Mouse (Mus musculus) CH12.LX (cell line): ENCODE data around the gene Bfsp2. TPM values are rescaled to one million over a fixed set of nuclear protein-coding genes. Genes with fewer than 3 reads are reported as not detected.

Experiments used
- DNase-seq: peaks from one replicate; pipeline ENCODE4 v3.0.0-alpha.2; 2013; ENCODE audit errors: extremely low read depth
- H3K27ac ChIP-seq: 2 replicates; pipeline ENCODE4 v1.5.1; 2012; ENCODE audit warnings: low read depth, mild to moderate bottlenecking, control low read depth, moderate library complexity; ENCODE audit not compliant: insufficient read depth
- H3K27me3 ChIP-seq: replicated peaks from 2 replicates; pipeline ENCODE3; 2012; ENCODE audit warnings: inconsistent platforms
- H3K36me3 ChIP-seq, 2 experiments: replicated peaks in 1 of 2; 2 replicates each; pipeline versions ENCODE3 to v1.6.1; 2012; ENCODE audit warnings: inconsistent platforms in 1 of 2, low read length in 1 of 2, mild to moderate bottlenecking in 1 of 2, mixed read lengths in 1 of 2, moderate library complexity in 1 of 2; ENCODE audit not compliant: control insufficient read depth in 1 of 2, insufficient read depth in 1 of 2
- H3K4me1 ChIP-seq, 2 experiments: 2 replicates each; pipeline ENCODE4 v1.6.1; 2012; ENCODE audit warnings: inconsistent platforms in 1 of 2, moderate library complexity in 1 of 2; ENCODE audit not compliant: insufficient read depth in 2 of 2, control insufficient read depth in 1 of 2
- H3K4me2 ChIP-seq: 2 replicates; pipeline ENCODE4 v1.6.1; 2012; ENCODE audit warnings: low read depth, mild to moderate bottlenecking, control low read depth; ENCODE audit not compliant: poor library complexity, insufficient read depth, severe bottlenecking
- H3K4me3 ChIP-seq, 3 experiments: fragments of 150-350 bp in 1 of 3; sonication (generic) in 1 of 3; replicated peaks in 1 of 3; 2 replicates each; pipeline versions ENCODE3 to v1.5.1; 2011 to 2012; ENCODE audit warnings: low read depth in 2 of 3, low read length in 2 of 3, mild to moderate bottlenecking in 2 of 3, moderate library complexity in 2 of 3, control low read depth in 1 of 3, improper control_type of control experiment in 1 of 3, inconsistent platforms in 1 of 3, mixed read lengths in 1 of 3; ENCODE audit not compliant: poor library complexity in 1 of 3
- H3K79me2 ChIP-seq: replicated peaks from 2 replicates; pipeline ENCODE4 v1.6.1; 2012; ENCODE audit warnings: mild to moderate bottlenecking, moderate library complexity; ENCODE audit not compliant: control insufficient read depth, poor library complexity, insufficient read depth, severe bottlenecking; ENCODE audit errors: extremely low read depth
- H3K9ac ChIP-seq: 2 replicates; pipeline ENCODE4 v1.6.1; 2012; ENCODE audit warnings: low read depth, mild to moderate bottlenecking, control low read depth, moderate library complexity; ENCODE audit not compliant: insufficient read depth
- H3K9me3 ChIP-seq: replicated peaks from 2 replicates; pipeline ENCODE3; 2012; ENCODE audit warnings: low read length, inconsistent platforms, mixed read lengths
- BHLHE40 ChIP-seq: IDR thresholded peaks from 2 replicates; pipeline ENCODE4 v1.6.1; 2011; ENCODE audit warnings: mild to moderate bottlenecking, low read depth, low read length, improper control_type of control experiment
- E2F4 ChIP-seq: IDR thresholded peaks from 2 replicates; pipeline ENCODE4 v1.6.1; 2011; ENCODE audit warnings: low read depth, low read length, improper control_type of control experiment; ENCODE audit not compliant: insufficient replicate concordance
- EP300 ChIP-seq: IDR thresholded peaks from 2 replicates; pipeline ENCODE4 v1.6.1; 2011; ENCODE audit warnings: low read length, improper control_type of control experiment
- ETS1 ChIP-seq: conservative IDR thresholded peaks from 2 replicates; pipeline ENCODE4 v1.6.1; 2012; ENCODE audit warnings: low read depth, mild to moderate bottlenecking, inconsistent platforms, low read length, improper control_type of control experiment, moderate library complexity
- GABPA ChIP-seq: IDR thresholded peaks from 2 replicates; pipeline ENCODE4 v1.6.1; 2012; ENCODE audit warnings: low read depth, low read length, improper control_type of control experiment, inconsistent platforms; ENCODE audit not compliant: insufficient replicate concordance
- IRF4 ChIP-seq: IDR thresholded peaks from 2 replicates; pipeline ENCODE4 v1.6.1; 2014; ENCODE audit warnings: low read depth, mild to moderate bottlenecking, inconsistent platforms, low read length, improper control_type of control experiment
- JUND ChIP-seq: conservative IDR thresholded peaks from 2 replicates; pipeline ENCODE4 v1.6.1; 2011; ENCODE audit warnings: low read depth, low read length, improper control_type of control experiment
- MAX ChIP-seq: IDR thresholded peaks from 2 replicates; pipeline ENCODE4 v1.6.1; 2011; ENCODE audit warnings: low read length, improper control_type of control experiment
- MAZ ChIP-seq: IDR thresholded peaks from 2 replicates; pipeline ENCODE4 v1.6.1; 2012; ENCODE audit warnings: low read depth, mild to moderate bottlenecking, inconsistent platforms, low read length, improper control_type of control experiment, moderate library complexity
- MEF2A ChIP-seq: IDR thresholded peaks from 2 replicates; pipeline ENCODE4 v1.6.1; 2014; ENCODE audit warnings: low read depth, mild to moderate bottlenecking, inconsistent platforms, low read length, improper control_type of control experiment, borderline replicate concordance
- MXI1 ChIP-seq: IDR thresholded peaks from 2 replicates; pipeline ENCODE4 v1.6.1; 2011; ENCODE audit warnings: mild to moderate bottlenecking, low read depth, low read length, improper control_type of control experiment
- NELFE ChIP-seq: IDR thresholded peaks from 2 replicates; pipeline ENCODE4 v1.6.1; 2011; ENCODE audit warnings: low read depth, low read length, improper control_type of control experiment
- POLR2A ChIP-seq: IDR thresholded peaks from 2 replicates; pipeline ENCODE4 v1.6.1; 2011; ENCODE audit warnings: low read depth, mild to moderate bottlenecking, improper control_type of control experiment, low read length
- POLR2AphosphoS2 ChIP-seq: IDR thresholded peaks from 2 replicates; pipeline ENCODE4 v1.6.1; 2011; ENCODE audit warnings: low read depth, low read length, improper control_type of control experiment
- RAD21 ChIP-seq: IDR thresholded peaks from 2 replicates; pipeline ENCODE4 v1.6.1; 2011; ENCODE audit warnings: low read depth, mild to moderate bottlenecking, low read length, improper control_type of control experiment, moderate library complexity
- RCOR1 ChIP-seq: conservative IDR thresholded peaks from 2 replicates; pipeline ENCODE4 v1.6.1; 2012; ENCODE audit warnings: low read depth, mild to moderate bottlenecking, inconsistent platforms, low read length, improper control_type of control experiment
- SIN3A ChIP-seq: IDR thresholded peaks from 2 replicates; pipeline ENCODE4 v1.6.1; 2012; ENCODE audit warnings: low read length, improper control_type of control experiment, inconsistent platforms
- TBP ChIP-seq: conservative IDR thresholded peaks from 2 replicates; pipeline ENCODE4 v1.6.1; 2011; ENCODE audit warnings: low read depth, low read length, improper control_type of control experiment
- USF1 ChIP-seq: IDR thresholded peaks from 2 replicates; pipeline ENCODE4 v1.6.1; 2014; ENCODE audit warnings: low read depth, mild to moderate bottlenecking, inconsistent platforms, low read length, improper control_type of control experiment
- dilution Hi-C: fragments of 300-500 bp; cut with MboI; formaldehyde crosslinking; loops from 2 replicates; pipeline ENCODE4 v1.14.3; 2020; ENCODE audit warnings: low sequenced_read_pairs; ENCODE audit not compliant: extremely low pct_unique_long_range_greater_than_20kb, extremely low pct_ligation_motif_present
- in situ Hi-C: fragments of 300-500 bp; cut with MboI; formaldehyde crosslinking; loops from 3 replicates; pipeline ENCODE4 v1.14.3; 2019; ENCODE audit warnings: low sequenced_read_pairs, low pct_ligation_motif_present, low pct_unique_long_range_greater_than_20kb, mixed read lengths
- polyA plus RNA-seq: library from polyadenylated mRNA; unstranded; fragments of >175 nt; gene quantifications from 2 replicates; pipeline ENCODE4 v1.2.1, GENCODE M21; 2012; ENCODE audit warnings: low read depth; ENCODE audit not compliant: insufficient read length
- total RNA-seq, 2 experiments: library from RNA; depleted of rRNA; stranded (reverse); fragments of 300-350 nt in 1 of 2; fragments of >200 nt in 1 of 2; gene quantifications; 2 replicates each; pipeline ENCODE4 v1.2.3; 2012 to 2014

The Bfsp2 gene
- total and polyA plus RNA-seq, 3 experiments: 0.64 to 4.8 (median 3.4) TPM

DNA sequence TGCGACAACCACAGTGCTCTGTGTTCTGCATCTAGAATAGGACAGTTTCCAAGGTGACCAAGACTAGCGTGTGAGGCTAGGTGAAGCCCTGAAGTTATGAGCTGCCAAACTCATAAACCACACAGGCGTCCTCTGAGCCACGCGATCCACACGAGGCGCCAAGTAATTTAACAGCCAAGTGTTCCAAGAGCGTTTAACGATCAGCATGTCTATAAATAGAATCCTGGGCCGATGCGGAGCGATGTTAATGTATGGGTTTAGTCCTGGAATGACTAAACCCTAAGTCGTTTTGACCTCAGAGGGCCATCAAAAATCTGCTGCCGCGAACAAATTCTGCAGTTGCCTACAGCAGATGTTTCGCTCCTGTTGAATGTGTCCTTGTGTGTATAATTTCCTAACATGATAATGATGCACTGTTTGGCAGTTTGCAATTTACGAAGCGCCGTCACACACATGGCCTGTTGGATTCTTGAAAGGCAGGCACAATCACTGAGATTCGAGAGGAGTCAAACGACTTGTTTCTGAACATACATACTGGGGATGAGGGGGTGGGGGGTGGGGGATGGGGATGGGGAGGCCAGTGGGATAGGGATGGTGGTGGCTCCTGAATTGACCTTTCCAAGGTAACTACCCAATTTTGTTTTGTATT lies 81.6 kb downstream of the Bfsp2 start:
- TF ChIP-seq MAX (peak; percentile 44; the same call in 1 of the 2 replicates), MXI1 (peak; percentile 38; the same call in 1 of the 2 replicates), ETS1 (peak; percentile 15; the same call in 1 of the 2 replicates), JUND (peak; percentile 83), RAD21 (no peak), BHLHE40 (peak; percentile 69), POLR2A (no peak), IRF4 (peak; percentile 68), MEF2A (peak; percentile 85), EP300 (0 out of 2 replicates have a peak, but pooled peaks have one; percentile 22)
- Histone ChIP-seq H3K79me2 (no peaks in the 10 kb centered on the region), H3K27me3 (no peaks in the 10 kb centered on the region), H3K4me3 (no peak overlapping the region), H3K4me1 (peaks cover 0 to 2% of the 10 kb centered on the region in 2 experiments; a peak in 1 of 4 replicates), H3K36me3 (no peaks in the 10 kb centered on the region), H3K27ac (no peak overlapping the region), H3K4me2 (peak overlapping the region; percentile 58; the same call in 1 of the 2 replicates), H3K9ac (no peak overlapping the region), H3K9me3 (peaks cover 9% of the 10 kb centered on the region)
- in situ Hi-C loops (no loop called here), dilution Hi-C loops (no loop called here)
- no peak for DNase-seq

DNA sequence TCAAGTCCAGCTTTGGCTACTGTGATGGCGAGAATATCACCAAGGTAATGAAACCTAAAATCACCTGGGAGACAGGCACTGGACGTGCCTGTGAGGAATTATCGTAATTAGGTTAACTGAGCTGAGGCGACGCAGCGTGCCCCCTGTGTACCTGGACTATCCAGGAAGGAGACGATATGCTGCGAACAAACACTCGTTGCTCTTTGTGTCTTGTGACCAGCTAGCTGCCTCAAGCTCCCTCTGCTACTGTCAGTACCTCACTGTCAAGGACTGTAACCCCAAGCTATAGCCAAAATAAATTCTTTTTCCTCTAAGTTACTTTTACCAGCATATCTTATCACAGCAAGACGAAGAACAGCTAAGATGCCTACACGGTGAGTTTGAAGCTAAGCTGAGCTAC lies 87.0 kb downstream of the Bfsp2 start:
- dilution Hi-C loops: no loop called here

More for the DNA sequence above, 87.0 kb downstream of the Bfsp2 start:
- peaks cover 3% of the 10 kb centered on the region for H3K9me3 ChIP-seq
- H3K79me2 ChIP-seq: no peaks in the 10 kb centered on the region
- no peak overlapping the region for H3K27ac ChIP-seq
- H3K4me2 ChIP-seq: no peak overlapping the region
- no peak overlapping the region for H3K4me3 ChIP-seq
- TF ChIP-seq MAZ (no peak), POLR2A (no peak), E2F4 (no peak), NELFE (no peak), SIN3A (no peak), POLR2AphosphoS2 (no peak), BHLHE40 (no peak), TBP (no peak), MAX (no peak), USF1 (no peak), RCOR1 (no peak), GABPA (no peak)
- no peak for DNase-seq
- H3K9ac ChIP-seq: no peak overlapping the region
- H3K27me3 ChIP-seq: peaks cover 4% of the 10 kb centered on the region
- H3K36me3 ChIP-seq: no peaks in the 10 kb centered on the region
- in situ Hi-C loops: no loop called here
- H3K4me1 ChIP-seq: no peaks in the 10 kb centered on the region
